Mouse (Mus musculus): ENCODE measurements around the gene Rbbp6. TPM values are rescaled to one million over a fixed set of nuclear protein-coding genes. Genes with fewer than 3 reads are reported as not detected.

The Rbbp6 gene
- polyA plus RNA-seq, 1 experiment = 49.9 TPM

GRCm38 (mm10) chr7:122955226-122955955 is 10.1 kb upstream of the Rbbp6 start:
- no peak for TF ChIP-seq GATA1 (IDR thresholded peaks at IDR 0.05; ENCODE audit: low read length)

- no peak for TF ChIP-seq GATA1 (IDR thresholded peaks at IDR 0.05; ENCODE audit: low read length)
Measured at GRCm38 (mm10) chr7:122968751-122969150, 3.3 kb downstream of the Rbbp6 start.

GRCm38 (mm10) chr7:122969231-122970032 is 3.9 kb downstream of the Rbbp6 start:
- TF ChIP-seq GATA1 (IDR thresholded peaks at IDR 0.05; ENCODE audit: low read length) = no peak

- no peak for TF ChIP-seq GATA1 (IDR thresholded peaks at IDR 0.05; ENCODE audit: low read length)
Measured at GRCm38 (mm10) chr7:122970119-122970781, 4.8 kb downstream of the Rbbp6 start.

- no peak for TF ChIP-seq GATA1 (IDR thresholded peaks at IDR 0.05; ENCODE audit: low read length)
Measured at GRCm38 (mm10) chr7:122970864-122971420, 5.5 kb downstream of the Rbbp6 start.

GRCm38 (mm10) chr7:122972006-122972689 is 6.7 kb downstream of the Rbbp6 start:
- no peak for TF ChIP-seq GATA1 (IDR thresholded peaks at IDR 0.05; ENCODE audit: low read length)

GRCm38 (mm10) chr7:122979514-122979913 is 14.0 kb downstream of the Rbbp6 start:
- no peak for TF ChIP-seq GATA1 (IDR thresholded peaks at IDR 0.05; ENCODE audit: low read length)

- TF ChIP-seq GATA1 (IDR thresholded peaks at IDR 0.05; ENCODE audit: low read length) = no peak
Measured at GRCm38 (mm10) chr7:122998189-122998588, 32.7 kb downstream of the Rbbp6 start.

GRCm38 (mm10) chr7:122999871-123000396 is 34.4 kb downstream of the Rbbp6 start:
- no peak for TF ChIP-seq GATA1 (IDR thresholded peaks at IDR 0.05; ENCODE audit: low read length)

- TF ChIP-seq GATA1 (IDR thresholded peaks at IDR 0.05; ENCODE audit: low read length) = no peak
Measured at GRCm38 (mm10) chr7:123000796-123001195, 35.3 kb downstream of the Rbbp6 start.

- TF ChIP-seq GATA1 (IDR thresholded peaks at IDR 0.05; ENCODE audit: low read length) = no peak
Measured at GRCm38 (mm10) chr7:123001341-123002027, 36.0 kb downstream of the Rbbp6 start.

GRCm38 (mm10) chr7:123002028-123002410 is 36.5 kb downstream of the Rbbp6 start:
- TF ChIP-seq GATA1 (IDR thresholded peaks at IDR 0.05; ENCODE audit: low read length) = no peak

- no peak for TF ChIP-seq GATA1 (IDR thresholded peaks at IDR 0.05; ENCODE audit: low read length)
Measured at GRCm38 (mm10) chr7:123003207-123003606, 37.7 kb downstream of the Rbbp6 start.

- no peak for TF ChIP-seq GATA1 (IDR thresholded peaks at IDR 0.05; ENCODE audit: low read length)
Measured at GRCm38 (mm10) chr7:123004442-123004841, 39.0 kb downstream of the Rbbp6 start.

Data from G1E-ER4 (cell line).